Mouse (Mus musculus) left cerebral cortex, adult 9 months (tissue): Measurements from ENCODE around the gene Bcl2l11.
"Not testable (repeated sequence)": the region's sequence is repeated elsewhere in the genome, so short reads cannot be mapped to it uniquely, and the experiment has no call there.

Experiments
- DNase-seq, 2 experiments: peaks; one replicate each; pipeline ENCODE4 v3.0.0; 2022; ENCODE audit warnings: low spot score in 2 of 2

The Bcl2l11 gene

DNA sequence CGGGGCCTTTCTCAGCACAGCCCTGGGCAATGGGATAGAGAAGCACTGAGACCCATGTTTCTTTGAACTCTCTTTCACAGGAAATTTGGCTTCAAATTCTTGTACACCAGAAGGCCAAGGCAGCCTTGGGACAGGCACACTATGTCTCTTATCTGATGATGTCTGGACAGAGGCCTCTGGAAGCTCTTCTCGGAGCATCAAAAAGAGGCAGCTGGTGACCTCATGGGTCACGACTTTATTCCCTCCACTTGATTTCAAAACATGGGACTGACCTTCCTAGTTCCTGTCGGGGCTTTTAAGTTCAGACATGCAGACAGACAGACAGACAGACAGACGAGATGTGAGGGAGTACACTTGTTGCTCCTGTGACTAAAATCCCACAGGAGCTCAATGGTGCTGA, 48.3 kb downstream of the Bcl2l11 start:
- no peak for DNase-seq

DNA sequence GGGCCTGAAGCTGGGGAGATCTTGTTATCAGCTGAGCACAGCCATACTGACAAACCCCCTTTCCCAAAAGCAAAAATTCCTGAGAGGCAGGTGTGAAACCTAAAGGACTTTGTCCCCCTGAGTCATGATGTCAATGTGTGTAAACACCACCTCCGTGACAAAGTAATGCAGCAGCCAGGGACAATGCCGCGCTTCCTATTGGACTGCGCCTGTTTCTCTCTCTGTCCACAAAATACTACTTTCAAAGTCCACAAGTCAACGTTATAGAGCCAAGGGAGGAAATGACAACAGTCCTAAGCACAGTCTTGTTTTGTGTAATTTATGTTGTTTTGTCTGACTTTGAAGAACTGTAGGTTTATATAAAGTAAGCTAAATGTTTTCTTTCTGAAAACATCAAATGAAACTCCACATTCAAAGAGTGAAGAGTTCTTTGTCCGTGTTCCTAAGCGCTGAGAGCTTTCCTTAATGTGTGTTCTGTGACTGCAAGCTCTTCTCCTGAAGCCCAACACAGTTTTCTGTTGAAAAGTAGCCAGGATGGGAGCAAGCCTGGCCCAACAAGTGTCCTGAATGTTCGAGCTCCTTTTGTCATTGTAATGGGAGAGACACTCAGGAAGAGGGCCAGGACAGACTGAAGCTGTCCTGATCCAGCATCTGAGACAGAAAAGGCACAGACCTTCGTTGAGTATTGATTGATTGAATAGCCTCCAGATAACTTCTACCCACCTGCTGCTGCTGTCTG, 48.9 kb downstream of the Bcl2l11 start:
- no peak for DNase-seq

DNA sequence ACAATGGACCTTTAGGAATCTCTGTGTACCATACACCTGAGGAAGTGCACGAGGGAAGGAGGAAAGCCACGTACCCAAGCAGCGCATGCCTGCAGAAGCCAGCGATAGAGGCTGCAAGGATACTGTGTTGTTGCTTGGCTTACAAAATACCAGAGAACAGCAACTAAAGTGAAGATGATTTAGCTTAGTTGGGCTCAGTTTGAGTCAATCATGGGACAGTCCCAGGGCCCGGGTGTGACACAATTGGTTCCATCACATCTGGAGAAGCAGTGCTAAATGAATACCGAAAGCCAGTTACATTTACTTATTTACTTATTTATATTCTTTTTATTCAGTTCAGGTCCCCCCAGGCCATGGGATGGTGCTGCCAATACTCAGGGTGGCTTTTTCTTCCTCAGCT, 49.8 kb downstream of the Bcl2l11 start:
- no peak for DNase-seq

DNA sequence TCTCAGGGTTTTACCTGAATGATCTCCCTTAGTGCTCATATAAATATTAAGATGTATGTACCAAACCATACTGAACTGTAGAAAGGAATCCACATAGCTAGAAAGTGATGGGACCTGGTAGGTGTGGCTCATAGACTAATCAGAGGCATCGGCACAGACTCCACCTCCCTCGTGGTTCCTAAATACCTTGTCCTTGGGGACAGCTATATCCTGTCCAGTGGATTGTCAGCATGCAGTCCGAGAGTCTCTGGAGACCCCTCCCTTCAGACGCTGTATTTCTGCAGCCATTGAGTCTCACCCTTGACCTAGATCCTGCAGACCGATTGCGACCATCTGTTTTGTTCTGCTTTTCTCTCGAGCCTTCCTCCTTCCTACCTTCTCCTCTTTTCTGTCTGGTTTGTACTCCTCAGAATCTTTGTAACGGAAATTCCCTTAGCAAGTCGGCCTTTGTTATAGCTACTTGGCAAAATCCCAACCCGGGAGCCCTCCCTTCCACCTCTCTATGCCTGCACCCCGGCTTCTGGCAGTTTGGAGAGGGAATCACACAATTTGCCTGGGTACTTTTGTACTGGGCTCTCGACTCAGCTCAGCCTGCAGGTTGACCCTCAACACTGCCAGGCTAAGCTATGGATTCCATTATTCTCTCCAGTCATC, 50.7 kb downstream of the Bcl2l11 start:
- no peak for DNase-seq

DNA sequence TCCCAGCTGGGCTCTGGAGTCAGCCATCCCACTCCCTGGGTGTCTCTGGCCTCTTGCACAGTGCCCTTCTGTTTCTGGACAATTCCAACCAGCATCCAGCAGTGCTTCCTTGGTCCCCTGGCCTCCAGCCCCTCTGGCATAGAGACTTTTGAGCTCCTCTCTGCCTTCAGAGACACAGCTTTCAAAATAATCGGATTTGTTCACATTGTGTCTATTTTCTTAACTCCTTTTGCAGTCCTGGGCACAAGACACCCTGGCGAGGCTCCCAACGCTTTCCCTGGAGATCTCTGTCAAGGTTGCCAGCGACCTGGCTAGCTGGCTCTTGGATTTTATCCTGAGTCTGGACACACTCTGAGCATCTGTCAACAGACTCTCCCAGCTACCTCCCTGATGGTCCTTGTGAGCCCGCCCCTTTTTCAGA, 51.4 kb downstream of the Bcl2l11 start:
- DNase-seq = no peak

DNA sequence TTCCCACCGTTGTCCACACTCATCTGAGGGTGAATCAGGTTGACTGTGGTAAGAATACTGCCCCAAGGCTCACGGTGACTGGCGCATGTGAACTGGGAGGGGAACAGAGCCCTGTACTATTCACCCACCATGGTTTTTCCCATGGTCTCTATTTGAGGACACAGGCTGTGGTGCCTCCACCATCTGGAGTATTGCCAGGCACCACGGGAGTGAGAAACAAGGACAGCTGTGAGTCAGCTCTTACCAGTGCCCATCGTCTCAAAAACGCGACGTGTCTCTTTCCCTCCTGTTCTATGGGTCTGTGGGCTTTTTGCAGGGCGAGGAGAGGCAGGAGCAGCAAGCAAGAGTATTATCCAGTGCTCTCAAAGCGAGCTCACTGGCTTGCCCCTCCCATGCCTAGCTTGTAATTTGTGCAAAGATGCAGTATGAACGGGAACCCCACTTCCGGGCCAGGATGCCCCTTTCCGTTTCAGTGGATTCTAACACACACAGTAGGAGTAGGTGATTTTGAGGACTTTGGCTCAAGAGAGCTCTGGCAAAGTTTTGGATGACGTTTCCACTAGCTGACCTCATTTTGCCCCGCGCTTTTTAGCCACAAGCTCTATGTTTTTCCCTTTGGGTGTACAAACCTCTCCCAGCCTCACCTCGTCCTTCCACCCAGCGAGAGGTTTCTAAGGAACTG, 53.4 kb downstream of the Bcl2l11 start:
- no peak for DNase-seq

DNA sequence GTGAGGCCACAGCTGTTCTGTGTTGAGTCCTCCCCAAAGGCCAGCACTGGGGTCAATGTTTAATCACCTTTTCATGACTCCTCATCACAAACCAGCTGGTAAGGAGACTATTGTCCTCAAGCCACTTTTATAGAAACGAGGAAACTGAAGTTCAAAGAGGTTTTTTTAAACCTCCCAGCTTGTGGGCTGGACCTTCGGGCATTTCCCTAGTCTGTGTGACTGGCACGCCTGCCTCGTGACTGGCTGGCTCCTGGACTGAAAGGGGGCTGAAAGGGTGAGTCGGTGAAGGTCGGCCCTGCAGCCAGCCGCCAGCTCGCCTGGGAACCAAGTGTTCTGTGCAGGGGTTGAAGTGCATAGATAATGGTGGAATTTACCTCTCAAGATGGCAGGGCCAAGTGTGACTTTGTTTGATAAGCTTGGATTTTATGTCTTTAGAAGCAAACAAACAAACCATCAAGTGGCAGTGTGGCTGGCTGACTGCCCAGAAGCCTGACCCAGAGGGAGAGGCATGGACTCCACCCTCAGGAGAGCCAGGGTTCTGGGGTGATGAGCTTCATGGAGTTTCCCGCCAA, 54.1 kb downstream of the Bcl2l11 start:
- DNase-seq = no peak

DNA sequence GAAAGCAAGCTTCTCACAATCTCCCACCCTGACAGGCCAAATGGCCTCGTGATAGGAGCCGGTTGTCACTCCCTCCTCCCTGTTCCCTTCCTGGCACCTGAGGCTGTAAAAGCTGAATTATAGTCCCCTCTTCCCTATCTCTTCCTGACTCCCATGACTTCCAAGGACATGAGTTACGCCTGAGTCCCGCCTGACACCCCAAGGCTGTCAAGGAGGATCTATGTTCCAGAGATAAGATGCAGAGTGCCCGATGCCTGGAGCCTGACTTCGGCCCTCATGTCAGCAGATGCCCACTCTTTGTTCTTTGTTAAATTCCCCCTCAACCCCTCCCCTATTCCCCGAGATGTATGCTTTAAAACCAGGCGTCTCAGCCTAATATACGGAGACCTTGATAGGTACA, 56.3 kb downstream of the Bcl2l11 start:
- not testable (repeated sequence) for DNase-seq

DNA sequence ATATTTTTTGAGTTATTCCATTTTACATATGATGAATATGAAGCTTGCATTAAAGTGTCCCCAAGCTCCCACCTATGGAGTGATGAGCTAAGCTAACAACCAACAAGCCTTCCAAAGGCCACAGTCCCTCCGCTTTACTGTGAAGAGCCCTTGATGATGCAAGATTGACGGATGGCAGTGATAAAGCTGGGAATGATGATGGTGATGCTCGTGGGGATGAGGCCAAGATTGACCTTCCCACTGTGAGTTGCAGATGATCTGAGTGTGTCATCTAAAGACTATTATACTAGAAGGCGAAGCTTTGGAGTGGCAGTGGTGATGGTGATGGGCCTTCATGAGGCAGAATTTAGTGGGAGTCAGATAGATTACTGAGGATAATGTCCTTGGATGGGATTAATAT, 56.9 kb downstream of the Bcl2l11 start:
- DNase-seq = no peak

DNA sequence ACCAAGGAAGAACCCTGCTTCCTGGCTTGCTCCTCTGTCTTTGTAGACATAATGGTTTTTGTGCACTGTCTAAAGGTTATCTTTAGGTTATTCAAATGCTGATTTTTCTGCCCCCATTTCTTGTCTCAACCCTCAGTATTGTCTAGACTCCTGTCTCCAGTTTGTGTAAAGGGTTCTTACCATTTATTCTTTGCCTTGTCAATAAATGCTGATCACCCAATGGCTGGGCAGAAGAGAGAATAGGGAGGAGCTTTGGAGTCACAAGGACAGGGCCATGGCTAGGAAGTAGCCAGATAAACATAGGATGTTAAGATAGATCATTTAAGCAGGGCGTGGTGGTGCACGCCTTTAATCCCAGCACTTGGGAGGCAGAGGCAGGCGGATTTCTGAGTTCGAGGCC, 57.9 kb downstream of the Bcl2l11 start:
- DNase-seq = no peak

DNA sequence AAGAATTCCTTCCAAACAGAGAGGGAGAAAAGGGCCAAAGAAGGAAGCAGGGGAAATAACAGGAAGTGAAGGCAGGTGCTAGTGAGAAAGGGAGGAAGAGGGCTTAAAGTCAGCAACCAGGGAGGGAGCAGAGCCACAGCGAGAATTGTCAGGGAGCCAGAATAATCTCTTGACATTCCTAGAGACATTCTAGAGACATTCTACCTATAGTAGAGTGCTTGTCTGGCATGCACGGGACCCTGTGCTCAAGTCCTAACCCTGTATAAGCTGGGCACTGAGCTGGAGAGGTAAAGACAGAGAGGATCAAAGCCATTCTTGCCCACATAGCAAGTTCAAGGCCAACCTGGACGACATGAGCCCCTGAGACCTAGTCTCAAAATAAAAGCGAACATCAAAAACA, 60.1 kb downstream of the Bcl2l11 start:
- DNase-seq = no peak

DNA sequence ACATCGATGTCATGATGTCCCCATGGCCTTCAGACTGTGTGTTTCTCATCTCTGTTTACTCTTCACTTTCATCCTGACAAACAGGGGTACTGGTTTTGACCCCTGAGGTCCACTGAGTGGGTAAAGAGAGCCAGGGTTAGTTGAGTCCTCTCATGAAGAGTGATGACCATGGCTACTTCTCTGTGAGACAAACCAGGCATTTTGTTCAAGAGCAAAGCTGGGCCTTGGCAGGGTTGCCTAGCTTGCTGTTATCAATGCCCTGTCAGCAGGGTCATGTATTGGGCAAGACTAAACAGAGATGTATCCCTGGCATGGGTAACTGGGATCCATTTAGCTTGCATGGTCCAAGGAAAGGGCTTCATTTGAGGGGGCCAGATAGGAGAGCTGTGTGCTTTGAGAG, 61.4 kb downstream of the Bcl2l11 start:
- DNase-seq = no peak

DNA sequence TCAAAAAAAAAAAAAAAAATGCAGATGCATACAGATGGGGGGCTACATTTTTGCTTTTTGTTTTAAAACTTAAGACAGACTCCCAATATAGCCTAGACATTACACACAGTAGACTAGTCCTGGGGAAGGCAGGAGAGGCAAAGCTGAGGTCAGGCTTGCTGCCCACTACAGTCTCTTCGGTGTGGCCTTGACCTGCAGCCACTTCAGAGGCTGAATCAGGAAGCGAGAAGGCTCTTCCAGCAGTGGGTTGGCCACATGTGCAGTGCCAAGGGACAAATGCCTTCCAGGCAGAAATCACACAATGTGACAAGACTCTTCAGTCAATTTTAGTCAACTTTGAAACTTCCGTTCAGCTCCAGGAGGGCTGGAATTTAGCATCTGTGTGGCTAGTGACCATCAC, 62.6 kb downstream of the Bcl2l11 start:
- no peak for DNase-seq

DNA sequence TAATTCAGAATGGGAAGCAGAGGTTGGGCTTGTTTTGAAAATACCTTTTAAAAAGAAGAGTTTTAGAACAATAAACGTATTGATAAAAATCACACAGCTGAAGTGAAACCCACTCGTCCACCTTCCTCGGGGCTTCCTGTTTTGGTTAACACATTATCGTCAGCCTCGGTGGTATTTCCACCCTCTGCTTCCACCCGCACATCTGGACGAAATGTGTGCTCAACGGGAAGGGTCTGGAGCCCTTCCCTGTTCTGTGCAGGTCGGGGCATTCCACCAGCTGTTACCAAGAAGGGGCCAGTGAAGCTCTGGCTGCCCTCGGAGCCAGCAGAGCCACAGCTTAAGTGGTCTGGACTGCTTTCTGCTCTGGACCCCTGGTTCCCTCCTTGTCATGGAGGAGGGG, 63.9 kb downstream of the Bcl2l11 start:
- DNase-seq = no peak

DNA sequence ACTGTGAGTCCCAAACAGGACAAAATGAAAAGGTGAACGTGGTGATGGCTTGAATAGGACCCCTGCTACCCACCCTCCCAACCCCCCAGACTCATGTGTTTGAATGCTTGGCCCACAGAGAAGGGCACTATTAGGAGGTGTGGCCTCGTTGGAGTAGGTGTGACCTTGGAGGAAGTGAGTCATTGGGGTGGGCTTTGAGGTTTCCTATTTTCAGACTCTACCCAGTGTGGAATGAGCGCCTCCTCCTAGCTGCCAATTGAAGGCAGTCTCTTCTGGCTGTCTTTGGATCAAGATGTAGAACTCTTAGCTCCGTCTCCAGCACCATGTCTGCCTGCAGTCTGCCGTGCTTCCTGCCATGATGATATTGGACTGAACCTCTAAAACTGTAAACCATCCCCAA, 64.4 kb downstream of the Bcl2l11 start:
- no peak for DNase-seq

DNA sequence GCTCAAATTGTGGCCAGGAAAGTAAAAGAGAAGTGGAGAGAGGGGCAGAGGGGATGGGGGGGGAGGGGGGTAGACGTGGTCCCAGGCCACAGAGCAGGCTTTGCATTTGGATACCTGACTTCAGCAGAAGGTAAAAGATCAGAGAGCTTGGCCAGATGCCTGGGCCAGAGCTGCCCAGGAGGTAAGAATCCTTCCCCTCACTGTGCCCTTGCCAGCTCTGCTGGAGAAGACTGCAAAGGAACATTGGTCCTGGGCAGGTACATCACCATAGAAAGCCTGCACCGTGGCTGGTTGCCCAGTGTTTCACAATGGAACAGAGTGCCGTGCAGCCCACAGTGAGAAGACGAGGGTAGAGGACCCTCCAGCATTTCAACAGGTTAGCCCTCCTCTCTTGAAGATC, 67.6 kb downstream of the Bcl2l11 start:
- DNase-seq = no peak

DNA sequence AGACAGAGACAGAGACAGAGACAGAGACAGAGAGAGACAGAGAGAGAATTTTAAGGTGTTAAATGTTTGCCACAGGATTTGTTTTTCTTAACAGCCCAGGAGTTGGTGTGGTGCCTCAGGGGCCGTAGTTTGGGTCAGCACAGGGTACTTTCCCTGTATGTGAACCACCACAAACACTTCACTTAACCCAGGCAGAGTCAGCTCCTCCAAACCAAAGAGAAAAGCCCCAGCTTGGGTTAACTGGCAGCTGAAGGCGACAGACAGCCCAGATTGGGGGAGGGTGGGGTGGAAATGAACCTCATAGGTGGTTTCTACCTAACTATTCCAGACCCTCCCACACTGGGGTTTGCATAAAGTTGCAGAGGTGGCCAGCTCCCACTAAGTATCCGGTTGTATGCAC, 71.5 kb downstream of the Bcl2l11 start:
- no peak for DNase-seq

DNA sequence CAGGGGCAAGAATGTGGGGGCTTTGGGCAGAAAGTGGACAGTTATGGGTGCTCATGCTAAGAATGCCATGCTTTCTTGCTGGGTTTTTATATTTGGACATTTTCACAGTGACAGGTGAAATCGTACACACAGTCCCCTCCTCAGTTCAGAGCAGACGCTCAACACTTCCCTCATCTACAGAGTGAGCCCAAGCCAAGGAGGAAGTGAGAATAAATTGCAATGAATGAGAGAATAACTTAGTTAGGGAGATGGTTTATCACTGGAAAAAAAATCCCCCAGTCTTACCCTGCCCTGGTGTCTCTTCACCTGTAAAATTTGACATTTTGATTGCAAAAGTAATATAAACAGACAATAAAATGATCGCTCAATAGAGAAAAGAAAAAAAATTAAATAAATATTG, 77.3 kb downstream of the Bcl2l11 start:
- no peak for DNase-seq

DNA sequence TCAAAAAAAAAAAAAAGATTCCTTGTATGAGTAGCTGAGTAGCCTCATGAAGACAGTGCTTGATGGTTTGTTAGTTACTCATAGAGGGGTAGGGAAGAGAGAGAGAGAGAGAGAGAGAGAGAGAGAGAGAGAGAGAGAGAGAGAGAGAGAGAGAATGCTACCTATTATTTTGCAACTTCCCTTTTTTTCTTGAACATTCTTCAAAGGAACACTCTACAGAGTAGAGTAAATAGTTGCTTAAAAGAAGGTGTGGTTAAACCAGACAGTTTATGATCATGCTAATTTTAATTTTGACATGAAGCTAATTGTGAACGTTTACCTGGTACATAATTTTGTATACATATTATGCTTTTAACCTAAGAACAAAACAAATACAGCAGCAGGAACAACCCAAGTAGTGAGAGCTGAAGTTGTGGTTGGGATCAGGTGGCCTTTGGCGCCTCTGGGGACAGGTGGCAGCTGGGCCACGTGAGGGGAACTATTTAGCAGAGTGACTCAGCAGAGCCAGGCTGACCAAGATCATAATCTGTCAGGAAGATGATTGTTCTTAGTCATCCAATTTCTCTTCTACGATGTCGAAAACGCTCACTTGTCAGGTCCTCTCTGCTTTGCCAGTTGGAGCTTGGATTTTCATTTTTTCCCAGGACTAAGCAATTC, 78.0 kb downstream of the Bcl2l11 start:
- DNase-seq = no peak

DNA sequence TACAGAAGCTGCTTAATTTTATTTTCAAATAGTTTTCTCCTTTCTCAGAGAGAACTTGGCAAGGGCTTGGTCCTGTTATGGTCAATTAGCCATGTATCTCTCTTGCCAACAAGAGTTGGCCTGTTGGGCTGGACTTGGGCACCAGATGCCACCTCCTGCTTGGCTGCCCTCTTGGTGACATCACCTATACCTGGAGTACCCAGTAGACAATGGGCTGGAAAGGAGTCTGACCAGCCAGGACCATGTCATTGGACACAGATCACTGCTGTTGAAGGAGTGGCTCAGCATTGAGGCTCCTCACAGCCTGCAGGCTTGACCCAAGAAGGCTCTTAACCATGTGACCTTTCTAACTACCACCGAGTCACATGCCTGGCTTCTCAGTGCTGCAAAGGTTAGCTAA, 82.7 kb downstream of the Bcl2l11 start:
- DNase-seq = no peak

DNA sequence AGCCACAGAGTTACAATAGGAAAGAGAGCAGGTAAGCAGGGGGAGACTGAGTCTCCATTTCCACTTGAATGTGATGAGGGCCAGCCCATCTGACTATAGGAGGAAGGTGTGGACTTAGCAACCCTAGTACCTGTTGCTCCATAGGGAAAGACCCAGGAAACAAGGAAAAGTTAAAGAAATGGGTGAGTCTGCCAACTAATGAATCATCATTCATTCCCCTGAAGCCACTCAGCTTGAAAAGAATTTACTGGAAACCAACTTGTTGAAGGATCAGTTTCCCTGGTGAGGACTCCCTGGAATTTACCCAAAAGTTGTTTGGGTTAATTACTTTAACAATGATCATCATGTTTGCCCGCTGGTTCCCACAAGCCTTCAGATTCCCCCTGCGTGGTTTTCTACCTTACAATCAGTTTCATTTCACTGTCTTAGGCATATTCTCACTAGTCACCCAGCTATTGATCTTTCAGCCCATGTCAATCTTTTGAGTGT, 84.0 kb downstream of the Bcl2l11 start:
- DNase-seq = no peak

DNA sequence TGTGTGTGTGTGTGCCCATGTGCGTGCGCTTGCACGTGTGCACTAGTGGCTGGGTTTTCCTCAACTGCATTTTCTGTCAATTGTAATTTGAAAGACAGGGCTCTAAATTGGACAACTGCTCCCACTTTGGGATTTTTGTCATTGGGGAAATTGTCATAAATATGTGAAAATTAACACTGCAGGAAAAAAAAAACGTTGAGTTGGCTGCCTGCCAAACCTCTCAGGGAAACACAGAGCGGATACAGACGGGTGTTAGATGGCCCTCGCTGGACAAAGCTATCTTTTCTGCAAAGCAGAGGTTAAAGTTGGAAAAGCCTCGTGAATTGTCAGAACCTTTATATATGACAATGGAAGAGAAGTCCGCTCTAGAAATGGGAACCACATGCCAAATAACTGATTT, 84.5 kb downstream of the Bcl2l11 start:
- DNase-seq = no peak
